Mouse (Mus musculus) gastrocnemius, adult 2 months (tissue): ENCODE measurements around the gene Pou2f2. TPM values are rescaled to one million over a fixed set of nuclear protein-coding genes. Genes with fewer than 3 reads are reported as not detected.

ENCODE experiments used
- DNase-seq: peaks from one replicate; pipeline ENCODE4 v3.0.0; 2022
- H3K27ac ChIP-seq: fragments of 200-600 bp; 2 replicates; pipeline ENCODE4 v1.8.1; 2022; ENCODE audit warnings: mild to moderate bottlenecking
- H3K4me3 ChIP-seq: fragments of 200-600 bp; 2 replicates; pipeline ENCODE4 v1.8.1; 2022; ENCODE audit warnings: mild to moderate bottlenecking, moderate library complexity
- CTCF ChIP-seq: fragments of 200-600 bp; IDR thresholded peaks from 2 replicates; pipeline ENCODE4 v1.8.1; 2022; ENCODE audit warnings: antibody characterized with exemption, mild to moderate bottlenecking, moderate library complexity
- intact Hi-C: fragments of 180-260 bp; cut with DNase I; formaldehyde crosslinking; loops from one replicate; pipeline ENCODE4 v1.15.1; 2025
- total RNA-seq, 2 experiments: library from RNA; stranded (reverse); gene quantifications; 2 replicates each; pipeline ENCODE4 v1.2.3; 2021

The Pou2f2 gene
- total RNA-seq, 2 experiments from 2014 or later: 0.08 to 0.13 TPM

DNA sequence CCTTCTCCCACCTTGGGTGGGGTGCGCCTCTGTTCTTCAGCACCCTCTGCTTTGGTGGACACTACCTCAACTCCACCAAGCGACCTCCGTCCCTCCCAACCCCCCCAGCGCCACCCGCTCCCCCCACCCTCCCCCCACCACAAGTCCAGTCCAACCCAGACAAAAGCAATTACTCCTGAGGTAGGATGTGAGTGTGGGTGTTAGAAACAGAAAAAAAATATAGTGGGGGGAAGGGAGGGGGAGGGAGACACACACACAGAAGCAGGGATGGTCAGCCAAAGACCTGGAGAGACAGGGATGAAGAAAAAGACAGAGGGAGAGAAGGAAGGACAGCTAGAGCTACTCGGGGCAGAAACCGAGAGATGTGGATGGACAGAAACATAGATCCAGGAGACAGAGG is 25.7 kb downstream of the Pou2f2 start:
- Histone ChIP-seq H3K4me3 (no peak overlapping the region), H3K27ac (no peak overlapping the region)
- intact Hi-C loops: no loop called here
- DNase-seq: no peak
- no peak for TF ChIP-seq CTCF

DNA sequence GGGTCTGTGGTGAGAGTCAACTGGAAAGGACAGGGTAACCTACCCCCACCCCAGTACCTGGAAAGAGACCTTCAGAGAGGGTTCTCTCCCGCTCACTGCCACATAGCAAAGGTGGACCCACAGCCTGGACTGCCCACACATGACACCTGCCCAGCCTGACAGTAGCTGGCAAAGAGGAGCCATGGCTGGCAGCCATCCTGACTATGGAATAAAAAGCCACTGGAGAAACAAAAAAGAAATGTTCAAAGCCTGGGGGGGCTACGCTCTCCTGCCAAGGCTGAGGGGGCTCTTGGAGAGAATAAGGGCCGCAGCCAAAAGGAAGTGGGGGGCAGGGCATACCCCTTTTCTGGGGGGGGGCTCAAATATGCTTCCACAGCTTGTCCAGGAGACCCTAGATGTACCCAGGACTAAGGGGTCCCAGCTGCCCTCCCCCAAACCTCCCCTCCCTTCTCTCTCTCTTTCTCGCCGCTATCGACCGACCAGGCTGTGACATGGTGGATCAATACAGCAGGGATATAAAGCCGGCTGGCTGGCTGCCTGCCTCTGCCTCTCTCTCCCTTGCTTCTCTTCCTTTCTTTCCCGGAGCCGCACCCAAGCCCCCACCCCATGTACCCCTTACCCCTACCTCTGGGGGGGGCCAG is 27.5 kb downstream of the Pou2f2 start:
- TF ChIP-seq CTCF: no peak
- H3K4me3 ChIP-seq: no peak overlapping the region
- no peak for DNase-seq
- intact Hi-C loops: no loop called here
- H3K27ac ChIP-seq: no peak overlapping the region

DNA sequence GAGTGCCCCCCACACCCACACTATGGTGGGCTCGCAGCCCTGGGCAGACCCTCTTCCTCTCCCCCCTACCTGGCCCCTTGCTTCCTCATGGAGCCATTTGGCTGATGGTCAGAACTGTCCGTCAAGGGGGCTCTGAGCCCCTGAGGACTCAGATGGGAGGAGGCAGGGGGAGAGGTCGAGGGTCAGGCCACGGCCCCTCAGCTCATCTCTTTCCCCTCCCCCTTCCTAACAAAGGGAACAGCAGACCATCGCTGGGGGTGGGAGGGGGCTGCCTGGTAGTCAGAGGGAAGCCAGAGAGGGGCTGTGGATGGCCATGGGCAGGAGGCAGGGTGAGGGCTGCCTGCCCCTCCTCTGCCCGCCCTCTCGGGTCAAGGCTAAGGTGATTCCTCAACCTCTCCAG is 28.5 kb downstream of the Pou2f2 start:
- intact Hi-C loops: no loop called here
- Histone ChIP-seq H3K27ac (no peak overlapping the region), H3K4me3 (no peak overlapping the region)
- DNase-seq: no peak
- TF ChIP-seq CTCF: no peak

DNA sequence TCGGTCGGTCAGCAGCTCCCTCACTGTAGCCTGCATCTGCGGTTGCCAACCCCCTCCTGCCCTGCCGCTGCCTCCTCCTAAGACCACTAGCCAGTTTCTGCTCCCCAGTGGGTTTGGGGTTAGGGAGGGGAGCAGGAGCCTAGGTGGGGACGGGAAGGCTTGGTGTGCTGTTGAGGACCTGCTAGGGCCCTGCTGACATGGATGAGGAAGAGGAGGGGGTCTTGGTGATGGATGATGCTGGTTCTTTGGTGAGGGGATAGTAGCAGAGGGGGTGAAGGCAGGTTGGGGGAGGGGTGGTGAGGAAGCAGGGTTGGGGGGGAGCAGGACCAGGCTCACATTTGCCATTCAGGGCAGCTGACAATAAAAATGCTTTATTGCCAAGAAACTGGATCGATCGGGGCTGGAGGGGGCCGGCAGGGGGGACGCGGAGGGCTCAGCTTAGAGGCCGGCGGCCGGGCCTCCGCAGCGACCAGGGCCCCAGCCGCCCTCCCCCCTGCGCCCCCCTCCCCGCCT is 29.3 kb downstream of the Pou2f2 start:
- Histone ChIP-seq H3K4me3 (no peak overlapping the region), H3K27ac (no peak overlapping the region)
- intact Hi-C loops: no loop called here
- TF ChIP-seq CTCF: no peak
- no peak for DNase-seq

DNA sequence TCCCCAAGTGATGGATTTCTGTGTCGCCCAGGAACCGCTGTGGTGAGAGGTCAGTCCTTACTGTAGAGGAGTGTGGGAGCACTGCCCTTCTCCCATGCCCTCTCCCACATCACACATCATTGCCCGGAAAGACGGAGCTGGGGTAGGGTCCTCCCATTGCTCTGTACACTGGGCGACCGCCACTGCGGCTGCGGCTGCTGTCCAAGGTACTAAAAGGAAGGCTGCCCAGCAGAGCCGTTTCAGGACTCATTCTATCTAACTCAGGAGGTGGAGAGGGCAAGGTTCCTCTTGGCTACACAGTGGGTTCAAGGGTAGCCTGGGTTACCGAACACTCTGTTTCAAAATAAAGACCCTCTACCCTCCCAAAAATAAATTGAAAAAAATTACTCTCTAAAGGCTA is 33.6 kb downstream of the Pou2f2 start:
- DNase-seq: no peak
- intact Hi-C loops: no loop called here
- Histone ChIP-seq H3K4me3 (no peak overlapping the region), H3K27ac (no peak overlapping the region)
- no peak for TF ChIP-seq CTCF

DNA sequence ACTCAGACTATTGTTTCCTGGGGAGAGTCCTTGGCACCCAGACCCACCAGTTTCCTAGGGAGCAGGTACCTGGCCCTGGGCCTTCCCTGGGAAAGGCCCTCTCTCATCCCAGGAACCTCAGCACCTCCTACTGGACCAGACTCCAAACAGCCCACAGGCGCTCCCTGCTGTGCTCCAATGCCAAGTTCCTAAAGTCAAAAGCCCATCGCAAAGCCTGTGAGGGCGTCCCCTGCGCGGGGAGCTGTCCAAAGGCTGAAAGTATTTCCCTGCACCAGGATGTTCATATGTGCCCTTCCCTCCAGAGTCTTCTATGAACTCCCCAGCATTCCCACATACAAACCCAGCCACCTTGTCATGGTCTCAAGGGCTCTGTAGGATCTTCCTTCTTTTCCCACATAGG is 37.8 kb downstream of the Pou2f2 start:
- no peak overlapping the region for H3K27ac ChIP-seq
- intact Hi-C loops: no loop called here
- DNase-seq: no peak
- no peak overlapping the region for H3K4me3 ChIP-seq
- no peak for TF ChIP-seq CTCF

DNA sequence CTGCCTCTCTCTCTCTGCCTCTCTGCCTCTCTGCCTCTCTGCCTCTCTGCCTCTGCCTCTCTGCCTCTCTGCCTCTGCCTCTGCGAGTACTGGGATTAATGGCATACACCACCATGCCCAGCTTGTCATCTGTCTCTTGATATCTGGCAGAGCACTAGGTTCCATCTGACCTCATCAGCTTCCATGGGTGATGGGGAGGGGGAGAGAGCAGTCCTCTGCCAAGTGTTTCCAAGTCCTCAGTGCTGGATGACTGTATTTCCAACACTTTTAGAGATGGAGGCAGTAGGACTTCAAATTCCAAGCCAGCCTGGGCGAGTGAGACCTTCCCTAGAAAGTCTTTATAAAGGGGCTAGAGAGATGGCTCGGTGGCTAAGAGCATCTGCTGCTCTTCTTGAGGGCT is 42.0 kb downstream of the Pou2f2 start:
- DNase-seq: no peak
- intact Hi-C loops: loop anchor here (10.0 kb wide), 2 partner anchors 197 to 267 kb away; no protein-coding TSS in a partner anchor
- Histone ChIP-seq H3K4me3 (no peak overlapping the region), H3K27ac (no peak overlapping the region)
- no peak for TF ChIP-seq CTCF

DNA sequence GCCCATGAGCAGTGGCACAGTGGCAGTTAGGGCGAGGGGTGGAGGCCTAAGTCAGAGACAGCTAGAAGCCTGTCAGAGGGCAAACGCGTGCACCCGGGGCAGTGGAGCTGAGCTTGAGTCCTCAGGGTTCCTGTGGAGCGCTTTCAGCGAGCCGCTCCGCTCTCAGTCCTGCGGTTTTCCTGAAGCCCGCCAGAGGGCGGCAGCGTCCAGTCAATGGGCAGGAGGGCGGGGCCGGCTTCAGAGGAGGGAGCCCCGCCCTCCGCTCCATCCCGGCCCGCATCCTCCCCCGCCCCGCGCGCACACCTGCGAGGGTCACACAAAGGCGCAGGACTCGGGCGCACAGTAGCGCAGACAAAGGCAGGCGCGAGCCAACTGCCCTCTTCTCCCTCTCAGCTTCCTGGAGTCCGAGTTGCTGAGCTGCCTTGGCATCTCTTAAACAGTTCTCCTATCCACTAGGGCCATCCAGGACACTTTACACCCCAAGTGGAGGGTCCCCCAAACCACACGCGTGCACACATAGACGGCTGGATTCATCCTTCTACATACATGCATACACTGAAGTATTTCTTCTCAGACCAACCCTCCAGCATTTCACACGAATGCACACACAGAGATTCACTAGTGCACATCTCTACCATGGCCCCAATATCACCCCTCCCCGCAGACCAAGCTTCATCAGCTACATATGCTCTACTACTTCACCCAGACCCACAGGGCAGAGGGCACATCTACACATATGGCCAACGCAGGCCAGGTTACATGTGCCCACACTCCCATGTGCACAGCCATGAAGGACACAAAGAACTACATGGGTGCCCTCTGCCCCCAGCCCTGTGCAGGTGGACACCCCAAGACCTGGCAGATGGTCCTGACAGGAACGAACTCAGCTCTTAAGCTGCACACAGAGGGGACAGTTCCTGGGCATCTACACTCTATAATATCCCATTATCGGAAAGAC is 46.2 kb downstream of the Pou2f2 start:
- no peak overlapping the region for H3K4me3 ChIP-seq
- peak; percentile 89 for TF ChIP-seq CTCF
- H3K27ac ChIP-seq: no peak overlapping the region
- intact Hi-C loops: loop anchor here (1.0 to 10.0 kb wide), 3 partner anchors 54 to 271 kb away; no protein-coding TSS in a partner anchor
- peak; percentile 82 for DNase-seq

DNA sequence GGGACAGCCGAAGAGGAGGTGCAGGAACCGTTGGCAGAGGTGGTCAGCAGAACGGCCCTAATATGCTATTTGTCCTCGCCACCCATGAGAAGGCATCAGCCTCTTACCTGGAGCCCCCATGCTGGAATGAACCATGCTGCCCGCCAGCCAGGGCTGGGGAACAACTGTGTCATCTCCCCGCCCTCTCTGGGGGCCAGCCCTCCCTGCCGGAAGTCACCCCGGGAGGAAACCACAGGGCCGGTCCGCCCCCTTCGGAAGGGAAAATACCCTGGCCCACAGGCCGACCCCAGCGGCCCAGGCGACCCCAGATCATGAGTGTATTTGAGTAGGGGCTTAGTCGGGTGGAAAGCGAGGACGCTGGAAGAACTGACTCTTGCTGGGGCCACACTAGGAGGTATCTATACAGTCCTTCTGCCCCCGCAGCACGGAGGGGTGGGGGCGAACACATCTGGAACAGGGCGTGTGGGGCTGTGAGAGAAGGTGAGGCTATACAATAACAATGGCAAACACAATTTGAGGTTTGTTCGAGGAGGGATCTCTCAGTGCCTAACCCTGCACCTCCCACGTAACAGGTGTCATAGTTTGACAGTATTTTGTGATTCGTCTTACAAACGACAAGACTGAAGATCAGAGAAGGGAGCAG is 47.1 kb downstream of the Pou2f2 start:
- intact Hi-C loops: loop anchor here (10.0 kb wide), 2 partner anchors 202 to 272 kb away; no protein-coding TSS in a partner anchor
- Histone ChIP-seq H3K27ac (no peak overlapping the region), H3K4me3 (peak overlapping the region; percentile 40)
- DNase-seq: no peak
- no peak for TF ChIP-seq CTCF

DNA sequence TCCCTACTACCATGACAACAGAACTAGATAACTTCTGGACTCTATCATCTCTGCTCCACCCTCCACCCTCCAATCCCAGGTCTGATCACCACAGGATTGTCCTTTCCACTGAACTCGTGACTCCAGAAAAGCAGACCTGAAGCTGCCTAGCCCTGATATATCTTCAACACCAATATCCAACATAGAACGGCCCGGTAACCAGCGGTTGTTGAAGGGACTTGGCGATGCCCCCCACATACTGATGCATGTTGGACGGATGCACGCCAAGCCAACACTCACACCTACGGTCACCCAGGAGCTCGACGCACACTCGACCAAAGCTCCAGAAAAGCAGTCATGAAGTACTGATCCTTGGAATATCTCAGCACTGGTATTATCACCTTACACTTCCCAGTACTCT is 48.3 kb downstream of the Pou2f2 start:
- intact Hi-C loops: loop anchor here (10.0 kb wide), 2 partner anchors 204 to 274 kb away; no protein-coding TSS in a partner anchor
- TF ChIP-seq CTCF: no peak
- no peak overlapping the region for H3K27ac ChIP-seq

DNA sequence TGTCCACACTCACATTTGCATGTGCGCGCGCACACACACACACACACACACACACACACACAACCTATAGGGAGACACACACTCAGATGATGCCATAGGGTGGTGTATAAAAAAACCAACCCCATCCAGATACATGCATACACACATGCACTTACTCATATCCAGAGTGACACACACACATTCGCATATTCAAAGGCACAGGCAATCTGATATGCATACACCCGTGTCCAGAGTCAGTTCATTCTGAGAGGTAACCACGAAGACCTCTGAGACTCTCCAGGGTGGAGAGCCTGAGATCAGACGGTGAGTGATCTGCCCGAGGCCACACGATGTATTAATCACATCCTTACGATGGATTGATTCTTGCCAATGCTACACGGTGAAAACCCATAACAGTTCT is 49.0 kb downstream of the Pou2f2 start:
- DNase-seq: no peak
- Histone ChIP-seq H3K27ac (no peak overlapping the region), H3K4me3 (no peak overlapping the region)
- intact Hi-C loops: loop anchor here (10.0 kb wide), 2 partner anchors 204 to 274 kb away; no protein-coding TSS in a partner anchor
- TF ChIP-seq CTCF: no peak

More for the DNA sequence above, 48.3 kb downstream of the Pou2f2 start:
- no peak overlapping the region for H3K4me3 ChIP-seq
- DNase-seq: no peak

DNA sequence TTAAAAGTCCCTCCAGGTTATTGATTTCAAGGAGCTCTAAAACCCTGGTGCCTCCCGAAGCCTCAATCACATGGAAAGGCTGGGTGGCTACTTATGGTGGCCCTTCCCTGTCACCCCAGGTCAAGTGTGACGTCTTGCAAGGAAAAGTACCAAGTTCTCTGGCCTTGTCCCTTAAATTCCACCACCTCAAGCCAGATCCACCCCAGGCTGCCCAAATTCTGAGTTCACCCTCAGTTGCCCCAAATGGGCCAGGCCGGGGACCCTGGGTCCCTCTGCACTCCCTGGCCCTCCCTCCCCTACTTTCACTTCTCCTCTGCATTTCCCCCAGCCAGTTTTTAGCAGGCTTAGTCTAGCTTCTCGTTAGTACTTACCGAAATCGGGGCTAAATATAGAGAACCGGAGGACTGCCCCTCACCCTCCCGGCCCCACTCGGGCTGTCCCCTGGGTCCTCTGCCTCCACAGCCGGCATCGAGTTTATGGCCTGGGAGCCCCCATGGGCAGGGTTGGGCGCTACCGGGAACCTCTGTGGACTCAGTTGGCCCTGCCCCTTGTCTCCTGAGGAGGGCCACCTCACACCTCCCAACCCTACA is 50.0 kb downstream of the Pou2f2 start:
- no peak for TF ChIP-seq CTCF
- DNase-seq: no peak
- Histone ChIP-seq H3K27ac (no peak overlapping the region), H3K4me3 (no peak overlapping the region)
- intact Hi-C loops: no loop called here
